Mouse (Mus musculus) forebrain, embryonic 16.5 days (tissue): ENCODE data around the gene Gm44965. TPM values are rescaled to one million over a fixed set of nuclear protein-coding genes. Genes with fewer than 3 reads are reported as not detected.

Source experiments
- ATAC-seq: fragments of 200-750 bp; cut with Nextera tagmentation; 2 replicates; pipeline ENCODE4 v1.8.0; 2017; ENCODE audit warnings: mild to moderate bottlenecking, moderate library complexity
- H3K27ac ChIP-seq: fragments of 300-500 bp; sonication (generic); 2 replicates; pipeline ENCODE4 v1.5.1; 2014; ENCODE audit warnings: low read length, control low read depth
- H3K27me3 ChIP-seq: fragments of 300-500 bp; sonication (generic); replicated peaks from 2 replicates; pipeline ENCODE4 v1.6.1; 2014; ENCODE audit warnings: low read length; ENCODE audit not compliant: control insufficient read depth, insufficient read depth
- H3K36me3 ChIP-seq: fragments of 300-500 bp; sonication (generic); 2 replicates; pipeline ENCODE4 v1.6.1; 2014; ENCODE audit not compliant: control insufficient read depth, insufficient read depth
- H3K4me1 ChIP-seq: fragments of 300-500 bp; sonication (generic); replicated peaks from 2 replicates; pipeline ENCODE4 v1.6.1; 2014; ENCODE audit warnings: low read length; ENCODE audit not compliant: control insufficient read depth, insufficient read depth
- H3K4me2 ChIP-seq: fragments of 300-500 bp; sonication (generic); 2 replicates; pipeline ENCODE4 v1.6.1; 2014; ENCODE audit warnings: mild to moderate bottlenecking, low read length, control low read depth
- H3K4me3 ChIP-seq: fragments of 300-500 bp; sonication (generic); replicated peaks from 2 replicates; pipeline ENCODE4 v1.5.1; 2014; ENCODE audit warnings: mild to moderate bottlenecking, low read length, control low read depth
- H3K9ac ChIP-seq: fragments of 300-500 bp; sonication (generic); replicated peaks from 2 replicates; pipeline ENCODE4 v1.6.1; 2014; ENCODE audit warnings: low read depth, low read length, control low read depth
- H3K9me3 ChIP-seq: fragments of 300-500 bp; sonication (generic); 2 replicates; pipeline ENCODE4 v1.6.1; 2016; ENCODE audit warnings: low read length; ENCODE audit not compliant: control insufficient read depth
- WGBS: fragments of 180-500 bp; shearing (Covaris S2); extraction: QIAGEN DNeasy Blood & Tissue Kit; methylation state at CpG from one replicate; pipeline ENCODE4 v1.1.7; 2014; 5-methylcytosine and 5-hydroxymethylcytosine counted together
- polyA plus RNA-seq: library from polyadenylated mRNA; unstranded; fragments of >200 nt; fragmentation: Nextera tagmentation; extraction: Ambion mirVana; gene quantifications from 2 replicates; pipeline ENCODE4 v1.2.1, GENCODE M21; 2015

The Gm44965 gene
- polyA plus RNA-seq, 1 experiment from 2014 or later, result not detected

GRCm38 (mm10) chr6:48664750-48665149 lies 71.0 kb downstream of the Gm44965 start:
- Histone ChIP-seq H3K4me2 (no peak overlapping the region), H3K9ac (no peak overlapping the region), H3K36me3 (no peaks in the 10 kb centered on the region), H3K9me3 (no peaks in the 10 kb centered on the region), H3K27ac (no peak overlapping the region), H3K4me1 (no peaks in the 10 kb centered on the region), H3K27me3 (no peaks in the 10 kb centered on the region), H3K4me3 (no peak overlapping the region)
- WGBS, result 82% methylated on average over 4 of the region's 4 CpGs
- no peak for ATAC-seq

GRCm38 (mm10) chr6:48665471-48665870 lies 71.7 kb downstream of the Gm44965 start:
- Histone ChIP-seq H3K4me2 (no peak overlapping the region), H3K4me1 (no peaks in the 10 kb centered on the region), H3K4me3 (no peak overlapping the region), H3K27ac (no peak overlapping the region), H3K9ac (no peak overlapping the region), H3K36me3 (no peaks in the 10 kb centered on the region), H3K9me3 (no peaks in the 10 kb centered on the region), H3K27me3 (no peaks in the 10 kb centered on the region)
- no peak for ATAC-seq
- 89% methylated on average over 9 of the region's 9 CpGs for WGBS

GRCm38 (mm10) chr6:48666159-48666586 lies 72.4 kb downstream of the Gm44965 start:
- no peaks in the 10 kb centered on the region for H3K36me3 ChIP-seq
- no peak overlapping the region for H3K27ac ChIP-seq
- 67% methylated on average over 7 of the region's 7 CpGs for WGBS
- no peaks in the 10 kb centered on the region for H3K27me3 ChIP-seq
- no peak overlapping the region for H3K4me2 ChIP-seq
- no peak overlapping the region for H3K4me3 ChIP-seq
- no peaks in the 10 kb centered on the region for H3K4me1 ChIP-seq
- no peaks in the 10 kb centered on the region for H3K9me3 ChIP-seq
- H3K9ac ChIP-seq, result no peak overlapping the region
- ATAC-seq, result no peak

GRCm38 (mm10) chr6:48668022-48668421 lies 74.3 kb downstream of the Gm44965 start:
- no peak for ATAC-seq
- no peaks in the 10 kb centered on the region for H3K36me3 ChIP-seq
- no peak overlapping the region for H3K4me3 ChIP-seq
- no peak overlapping the region for H3K9ac ChIP-seq
- H3K4me1 ChIP-seq, result no peaks in the 10 kb centered on the region
- no peak overlapping the region for H3K4me2 ChIP-seq
- no peaks in the 10 kb centered on the region for H3K27me3 ChIP-seq
- no peaks in the 10 kb centered on the region for H3K9me3 ChIP-seq
- H3K27ac ChIP-seq, result no peak overlapping the region

Other genes starting within 250 kb of the Gm44965 start
- gene Krba1, start 198.4 kb upstream of the Gm44965 start, polyA plus RNA-seq, result 28.4 and 30.9 TPM in 2 replicates
- 28.7 and 29.8 TPM in 2 replicates for gene Zfp467, start 148.1 kb upstream of the Gm44965 start, polyA plus RNA-seq
- gene Sspo, start 145.7 kb upstream of the Gm44965 start, polyA plus RNA-seq, result 0.16 and 0.19 TPM in 2 replicates
- gene Atp6v0e2, start 56.3 kb upstream of the Gm44965 start, polyA plus RNA-seq, result 226 and 248 TPM in 2 replicates
- 18.6 and 21.6 TPM in 2 replicates for gene Lrrc61, start 39.1 kb upstream of the Gm44965 start, polyA plus RNA-seq
- 3.6 and 4.5 TPM in 2 replicates for gene Rarres2, start 21.2 kb upstream of the Gm44965 start, polyA plus RNA-seq
- gene Gm45021, start 4.3 kb upstream of the Gm44965 start, polyA plus RNA-seq, result not detected in 2 replicates
- 32.9 and 34.4 TPM in 2 replicates for gene Repin1, start 58 bp upstream of the Gm44965 start, polyA plus RNA-seq
- gene Zfp775, start 8.1 kb downstream of the Gm44965 start, polyA plus RNA-seq, result 15.8 and 17.2 TPM in 2 replicates
- 11.7 and 17.5 TPM in 2 replicates for gene AI854703, start 32.8 kb downstream of the Gm44965 start, polyA plus RNA-seq
- 0.52 and 0.56 TPM in 2 replicates for gene Gimap8, start 53.3 kb downstream of the Gm44965 start, polyA plus RNA-seq
- gene Gimap9, start 82.2 kb downstream of the Gm44965 start, polyA plus RNA-seq, result 2.0 and 2.7 TPM in 2 replicates
- gene Gimap4, start 90.6 kb downstream of the Gm44965 start, polyA plus RNA-seq, result 1.2 and 1.8 TPM in 2 replicates
- gene Gimap6, start 114.3 kb downstream of the Gm44965 start, polyA plus RNA-seq, result 7.8 and 7.9 TPM in 2 replicates
- gene Gm28053, start 124.7 kb downstream of the Gm44965 start, polyA plus RNA-seq, result 1.1 TPM in 1 of 2 replicates, not detected in the other
- not detected in 2 replicates for gene Gimap7, start 124.7 kb downstream of the Gm44965 start, polyA plus RNA-seq
- 4.0 and 5.5 TPM in 2 replicates for gene Gimap1, start 145.1 kb downstream of the Gm44965 start, polyA plus RNA-seq
- 0.77 and 1.4 TPM in 2 replicates for gene Gimap5, start 152.3 kb downstream of the Gm44965 start, polyA plus RNA-seq
- gene Gimap3, start 176.9 kb downstream of the Gm44965 start, polyA plus RNA-seq, result not detected in 2 replicates
- 10.2 and 10.5 TPM in 2 replicates for gene Tmem176a, start 247.0 kb downstream of the Gm44965 start, polyA plus RNA-seq
- 73.2 and 80.9 TPM in 2 replicates for gene Tmem176b, start 247.6 kb downstream of the Gm44965 start, polyA plus RNA-seq